In the genomic region with DNA sequence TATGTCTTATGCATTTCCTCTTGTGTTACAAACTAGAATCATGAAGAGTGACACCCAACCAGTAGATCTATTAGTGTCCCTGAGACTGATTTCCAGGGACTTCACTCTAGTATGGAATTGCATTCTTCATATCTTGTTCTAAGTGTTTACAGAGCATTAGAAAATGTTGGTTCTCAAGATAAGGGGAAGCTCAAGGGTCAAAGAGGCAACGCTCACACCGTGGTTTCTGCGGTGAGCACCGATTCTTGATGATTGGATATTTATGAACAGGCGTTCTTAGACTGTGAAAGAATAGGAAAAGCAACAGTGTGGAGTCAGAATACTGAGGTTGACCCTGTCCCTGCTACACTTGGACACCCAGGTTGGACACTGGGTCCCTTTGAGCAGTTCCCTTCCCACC, we compare ENCODE assay signal across 19 mouse cellular contexts.
DNase-seq lines count a peak whose midpoint lies in the region; ATAC-seq and TF ChIP-seq lines count a peak whose summit lies in the region.
"Had no signal": no experiment of that assay in that cellular context is flagged by ENCODE, and none has a peak within 500 bp of the region (broad histone marks: within the 10 kb centered on the region; RNA-seq: fewer than 3 reads in every experiment).

No protein-coding gene starts in this region.

- 0 out of 2 replicates have a peak overlapping the region, but pooled peaks have one; percentile 6 for H3K4me2 ChIP-seq in intestine, embryonic 15.5 days (replicated peaks)
- no peak overlapping the region for H3K4me2 ChIP-seq in intestine, postnatal 0 days (replicated peaks; ENCODE audit: low read depth)
- H3K4me2 ChIP-seq in intestine, embryonic 16.5 days (ENCODE audit: low read depth, low read length) = no peak overlapping the region

- H3K27me3 ChIP-seq in intestine, embryonic 15.5 days (replicated peaks) = no peaks in the 10 kb centered on the region
- H3K27me3 ChIP-seq in intestine, postnatal 0 days (replicated peaks; ENCODE audit: control insufficient read depth, insufficient read depth, low read length) = no peaks in the 10 kb centered on the region
- no peaks in the 10 kb centered on the region for H3K27me3 ChIP-seq in intestine, embryonic 16.5 days (replicated peaks; ENCODE audit: control insufficient read depth, insufficient read depth, low read length)
- H3K27me3 ChIP-seq: CH12.LX, Patski had no signal

- no peak overlapping the region for H3K9ac ChIP-seq in intestine, embryonic 15.5 days
- no peak overlapping the region for H3K9ac ChIP-seq in intestine, postnatal 0 days (ENCODE audit: low read depth, low read length)
- no peak overlapping the region for H3K9ac ChIP-seq in intestine, embryonic 16.5 days (ENCODE audit: low read depth, low read length)

- DNase-seq in cerebellum, postnatal 10 days = no peak
- DNase-seq: adrenal gland, adult 2 months; adrenal gland, adult 8-10 months; adrenal gland, postnatal 10 days; adrenal gland, postnatal 14 days; adrenal gland, postnatal 25 days; adrenal gland, postnatal 36 days; B cell, adult 2 months; cerebellum, adult 11 months; cerebellum, adult 11-12 months; cerebellum, adult 18-20 months had no signal

- no peak overlapping the region for H3K4me3 ChIP-seq in intestine, embryonic 15.5 days (replicated peaks)
- no peak overlapping the region for H3K4me3 ChIP-seq in intestine, postnatal 0 days (ENCODE audit: low read depth, low read length)
- no peak overlapping the region for H3K4me3 ChIP-seq in intestine, embryonic 16.5 days (ENCODE audit: low read length)

- no peak for TF ChIP-seq CTCF in intestine, postnatal 0 days (IDR thresholded peaks at IDR 0.05; ENCODE audit: low read depth)

- peak; percentile 56 for ATAC-seq in intestine, embryonic 15.5 days
- no peak for ATAC-seq in intestine, postnatal 0 days
- peak; percentile 59; the same call in 1 of the 2 replicates for ATAC-seq in intestine, embryonic 16.5 days
- ATAC-seq: activated CD4-positive, CD25-positive, alpha-beta regulatory T cell, adult 4 months; CD4-positive, CD25-positive, alpha-beta regulatory T cell, adult 4 months; Patski had no signal

- H3K9me3 ChIP-seq in intestine, embryonic 15.5 days = no peaks in the 10 kb centered on the region
- H3K9me3 ChIP-seq in intestine, postnatal 0 days (ENCODE audit: control insufficient read depth) = no peaks in the 10 kb centered on the region
- no peaks in the 10 kb centered on the region for H3K9me3 ChIP-seq in intestine, embryonic 16.5 days (ENCODE audit: control insufficient read depth, low read length)
- H3K9me3 ChIP-seq: G1E had no signal

- no peak overlapping the region for H3K27ac ChIP-seq in intestine, embryonic 15.5 days
- H3K27ac ChIP-seq in intestine, postnatal 0 days (ENCODE audit: low read depth, low read length) = no peak overlapping the region
- H3K27ac ChIP-seq in intestine, embryonic 16.5 days (ENCODE audit: low read length) = no peak overlapping the region

- H3K4me1 ChIP-seq in intestine, embryonic 15.5 days (replicated peaks) = 0 out of 2 replicates have a peak, but pooled peaks cover 4% of the 10 kb centered on the region
- H3K4me1 ChIP-seq in intestine, postnatal 0 days (replicated peaks; ENCODE audit: control insufficient read depth, insufficient read depth, low read length) = peaks cover 4% of the 10 kb centered on the region; the same call in 1 of the 2 replicates
- H3K4me1 ChIP-seq in intestine, embryonic 16.5 days (ENCODE audit: control insufficient read depth, insufficient read depth, low read length) = no peaks in the 10 kb centered on the region

- 62% methylated on average over 5 of the region's 5 CpGs for WGBS in intestine, embryonic 15.5 days
- 41% methylated on average over 5 of the region's 5 CpGs for WGBS in intestine, postnatal 0 days
- 68% methylated on average over 5 of the region's 5 CpGs for WGBS in intestine, embryonic 16.5 days

- H3K36me3 ChIP-seq in intestine, embryonic 15.5 days = no peaks in the 10 kb centered on the region
- no peaks in the 10 kb centered on the region for H3K36me3 ChIP-seq in intestine, postnatal 0 days (ENCODE audit: control insufficient read depth, insufficient read depth)
- H3K36me3 ChIP-seq in intestine, embryonic 16.5 days (ENCODE audit: control insufficient read depth, insufficient read depth, low read length) = no peaks in the 10 kb centered on the region
- H3K36me3 ChIP-seq: G1E had no signal
